Mouse (Mus musculus) liver, postnatal 0 days (tissue): Measurements from ENCODE around the gene Relb.

Source experiments
- CTCF ChIP-seq: sonication (generic); IDR thresholded peaks from 2 replicates; pipeline ENCODE4 v1.5.1; 2016; ENCODE audit warnings: antibody characterized with exemption, low read depth
- EP300 ChIP-seq: IDR thresholded peaks from 2 replicates; pipeline ENCODE4 v1.6.1; 2016; ENCODE audit warnings: antibody characterized with exemption, low read depth, mild to moderate bottlenecking

- TF ChIP-seq EP300: no peak
- peak; percentile 39 for TF ChIP-seq CTCF
Measured at GRCm38 (mm10) chr7:19572926-19573775, 56.1 kb downstream of the Relb start.
